Mouse (Mus musculus) left cerebral cortex, postnatal 4 days (tissue): ENCODE measurements around the gene Naa40. TPM values are rescaled to one million over a fixed set of nuclear protein-coding genes. Genes with fewer than 3 reads are reported as not detected.

Source experiments
- DNase-seq: peaks from one replicate; pipeline ENCODE4 v3.0.0-alpha.2; 2022
- intact Hi-C: fragments of 180-260 bp; cut with DNase I; formaldehyde crosslinking; loops from one replicate; pipeline ENCODE4 v1.15.1; 2025
- total RNA-seq, 2 experiments: library from RNA; stranded (reverse); gene quantifications; 2 replicates each; pipeline ENCODE4 v1.2.3; 2021

Gene Naa40
- 10 to 100 TPM; 45.6 to 49.9 TPM for total RNA-seq

GRCm38 (mm10) chr19:7240782-7241690 is at the start of gene Naa40:
Naa40 (minus strand) TSS chr19:7241183.
- intact Hi-C loops = no loop called here
- peak; percentile 96 for DNase-seq

DNA sequence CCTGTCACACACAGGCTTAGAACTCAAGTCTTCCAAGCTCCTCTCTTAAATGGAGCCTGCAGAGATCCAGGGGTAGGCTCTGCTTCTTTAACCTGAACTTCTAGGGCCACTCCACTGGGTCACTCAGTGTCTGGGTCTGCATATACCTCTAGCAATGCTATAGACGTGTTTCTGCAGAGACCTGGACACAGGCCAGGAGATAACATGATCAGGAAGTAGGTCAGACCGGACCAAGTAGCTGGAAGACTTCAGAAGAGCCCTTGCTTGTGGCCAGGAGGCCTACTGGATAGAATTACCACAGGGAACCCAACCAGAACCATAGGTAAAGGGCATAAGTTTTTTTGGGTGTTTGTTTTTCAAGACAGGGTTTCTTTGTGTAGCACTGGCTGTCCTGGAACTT is 48.8 kb upstream of the Naa40 start:
- DNase-seq = no peak
- intact Hi-C loops = no loop called here

DNA sequence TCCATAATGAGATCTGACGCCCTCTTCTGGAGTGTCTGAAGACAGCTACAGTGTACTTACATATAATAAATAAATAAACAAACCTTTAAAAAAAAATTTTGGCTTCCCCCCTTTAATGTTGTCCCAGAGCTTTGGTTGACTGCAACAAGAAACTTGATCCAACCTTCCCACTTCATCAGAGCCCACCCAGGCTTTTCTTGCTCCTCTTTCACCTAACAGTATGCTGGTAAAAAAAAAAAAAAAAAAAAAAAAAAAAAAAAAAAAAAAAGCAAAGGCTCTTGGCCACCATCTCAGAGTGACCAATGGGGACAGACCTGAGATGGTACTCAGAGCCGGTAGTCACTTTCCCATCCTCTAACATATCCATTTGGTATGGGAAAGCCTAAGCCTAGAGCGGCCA is 47.3 kb upstream of the Naa40 start:
- DNase-seq = no peak
- intact Hi-C loops = no loop called here

- no peak for DNase-seq
- intact Hi-C loops = no loop called here
Observed at GRCm38 (mm10) chr19:7286563-7287315, 45.8 kb upstream of the Naa40 start.

- DNase-seq = no peak
- intact Hi-C loops = no loop called here
Observed at GRCm38 (mm10) chr19:7280557-7281330, 39.8 kb upstream of the Naa40 start.

GRCm38 (mm10) chr19:7279114-7279513 is 38.1 kb upstream of the Naa40 start:
- DNase-seq = peak; percentile 69
- intact Hi-C loops = loop anchor here (5.0 kb wide), 1 partner anchor 58 kb away; no protein-coding TSS in a partner anchor

- no peak for DNase-seq
- intact Hi-C loops = loop anchor here (5.0 kb wide), 1 partner anchor 59 kb away; no protein-coding TSS in a partner anchor
Observed at GRCm38 (mm10) chr19:7278200-7278906, 37.4 kb upstream of the Naa40 start.

DNA sequence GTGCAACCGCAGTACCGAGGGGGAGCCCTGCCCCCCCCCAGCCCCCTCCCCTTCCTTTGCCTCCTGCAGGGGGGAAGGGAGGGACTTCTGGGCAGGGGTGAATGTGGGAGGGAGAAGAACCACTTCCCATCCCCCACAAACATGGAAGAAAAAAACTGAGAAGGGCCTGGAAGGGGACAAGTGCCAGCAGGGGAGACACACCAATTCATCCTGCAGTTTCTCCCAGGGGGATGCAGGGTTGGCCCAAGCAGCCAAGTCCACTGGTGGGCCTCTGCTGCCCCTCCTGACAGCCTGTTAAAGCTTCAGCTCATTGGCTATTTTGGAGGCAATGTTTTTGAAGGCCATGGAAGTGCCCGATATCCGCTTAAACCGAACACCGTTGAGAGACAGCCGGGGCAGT is 35.8 kb upstream of the Naa40 start:
- intact Hi-C loops = loop anchor here (5.0 kb wide), 1 partner anchor 61 kb away; no protein-coding TSS in a partner anchor
- DNase-seq = peak; percentile 64

DNA sequence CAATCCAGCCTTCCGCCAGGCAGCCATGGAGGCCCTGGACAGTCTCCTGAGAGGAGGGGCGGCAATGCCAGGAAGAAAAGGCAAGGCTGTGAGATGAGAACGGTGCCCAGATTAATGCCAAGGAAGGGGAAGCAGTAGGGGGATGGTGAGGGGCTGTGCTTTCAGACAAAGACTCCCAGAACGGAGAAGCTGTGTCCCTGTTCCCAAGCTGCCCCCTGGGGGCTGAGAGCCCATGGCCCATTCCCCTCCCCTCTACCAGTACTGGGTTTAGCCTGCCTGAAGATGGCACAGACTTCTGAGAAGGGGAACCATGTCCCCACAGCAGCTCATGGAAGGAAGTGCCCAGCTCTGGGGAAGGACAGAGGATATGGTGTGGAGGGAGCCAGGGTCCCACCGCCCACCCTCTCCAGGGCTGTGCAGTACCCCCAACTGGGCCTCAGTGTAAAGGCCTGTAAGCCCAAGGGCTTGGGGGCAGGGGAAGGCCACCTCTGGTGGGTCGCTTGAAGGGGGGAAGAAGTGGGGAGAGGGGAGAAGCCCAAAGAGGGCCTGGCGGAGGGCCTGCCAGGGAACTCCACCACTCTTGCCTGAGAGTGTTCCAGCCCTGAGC is 35.2 kb upstream of the Naa40 start:
- intact Hi-C loops = loop anchor here (5.0 kb wide), 1 partner anchor 61 kb away; no protein-coding TSS in a partner anchor
- peak; percentile 71 for DNase-seq

DNA sequence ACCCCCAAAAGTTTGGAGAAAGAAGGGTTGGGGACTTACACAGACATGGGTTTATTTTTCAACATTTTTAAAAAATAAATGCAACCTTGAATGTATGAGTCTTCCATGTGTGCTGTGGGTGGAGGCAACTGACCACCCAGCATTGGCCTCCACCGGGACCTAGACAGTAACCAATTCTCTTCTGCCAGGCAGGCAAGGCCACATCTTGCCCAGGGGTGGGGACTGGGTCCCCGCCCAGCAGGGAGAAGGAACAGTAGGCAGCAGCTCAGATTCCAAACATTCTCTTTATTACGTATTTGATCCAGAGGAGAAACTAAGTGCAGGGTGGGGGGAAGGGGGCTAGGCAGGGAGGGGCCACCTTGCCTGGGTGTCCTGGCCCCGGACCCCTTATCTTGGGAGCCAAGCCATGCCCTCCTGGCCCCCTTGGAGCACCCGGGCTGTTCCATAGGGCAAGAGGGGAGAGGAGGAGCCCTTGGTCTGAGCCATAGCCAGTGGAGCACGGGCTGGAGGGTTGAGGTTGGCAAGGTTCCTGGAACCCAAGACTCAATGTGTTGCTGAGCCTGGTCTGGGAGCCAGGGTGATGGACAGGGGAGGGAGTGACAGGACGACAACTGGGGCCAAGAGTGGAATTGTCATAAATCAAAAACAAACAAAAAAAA is 34.3 kb upstream of the Naa40 start:
- DNase-seq = peak; percentile 77
- intact Hi-C loops = loop anchor here (5.0 kb wide), 1 partner anchor 62 kb away; no protein-coding TSS in a partner anchor

GRCm38 (mm10) chr19:7274326-7274990 is 33.5 kb upstream of the Naa40 start:
- peak; percentile 90 for DNase-seq

DNA sequence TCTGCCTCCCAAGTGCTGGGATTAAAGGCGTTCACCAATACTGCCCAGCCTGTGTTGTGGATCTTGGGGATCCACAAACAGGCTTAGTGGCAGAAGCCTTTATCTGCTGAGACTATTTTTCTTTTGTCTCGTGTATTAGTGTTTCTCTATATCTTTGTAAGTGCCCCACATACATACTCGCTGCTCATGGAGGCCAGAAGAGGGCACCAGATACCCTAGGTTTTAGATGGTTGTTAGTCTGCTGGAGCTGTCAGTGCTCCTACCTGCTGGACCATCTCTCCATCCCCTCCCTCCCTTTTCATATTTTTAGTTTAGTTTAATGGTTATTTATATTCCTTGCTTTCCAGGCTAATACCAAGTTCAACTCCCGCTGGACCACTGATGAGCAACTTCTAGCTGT is 32.5 kb upstream of the Naa40 start:
- DNase-seq = no peak
- intact Hi-C loops = no loop called here

More at GRCm38 (mm10) chr19:7274326-7274990, 33.5 kb upstream of the Naa40 start:
- intact Hi-C loops = no loop called here

DNA sequence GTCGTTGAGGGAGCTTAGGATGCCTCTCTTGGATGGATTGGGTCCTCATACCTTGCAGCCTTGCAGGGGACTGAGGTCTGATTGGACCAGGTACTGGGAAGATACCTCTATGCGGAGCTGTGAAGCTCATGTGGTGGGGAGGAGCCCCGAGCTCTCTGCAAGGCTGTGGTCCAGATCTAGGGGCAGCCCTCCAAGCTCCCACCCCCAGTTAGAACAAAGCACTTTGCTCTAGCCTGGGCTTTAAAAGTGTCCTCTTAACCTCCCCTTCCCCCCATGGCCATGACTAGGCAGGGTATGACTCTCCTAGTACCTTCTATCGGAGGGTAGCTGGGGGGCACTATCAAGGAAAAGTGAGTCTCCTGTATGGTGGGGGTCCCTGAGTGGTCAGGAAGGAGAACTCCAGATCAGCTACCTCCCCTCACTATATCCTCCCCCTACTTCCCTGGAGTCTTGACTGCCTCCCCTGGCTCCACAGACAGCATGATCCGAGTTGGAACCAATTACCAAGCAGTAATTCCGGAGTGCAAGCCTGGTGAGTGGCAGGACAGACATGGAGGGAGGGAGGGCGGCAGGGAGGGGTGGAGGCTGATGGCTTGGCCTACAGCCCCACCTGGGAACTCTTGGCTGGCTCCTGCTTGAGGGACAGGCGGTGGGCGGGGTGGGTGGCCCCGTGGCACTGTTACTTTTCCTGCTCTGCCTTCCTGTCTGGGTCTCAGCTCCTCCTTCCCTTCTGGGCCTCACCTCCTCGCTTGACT is 28.5 kb upstream of the Naa40 start:
- DNase-seq = peak; percentile 88
- intact Hi-C loops = loop anchor here (5.0 kb wide), 1 partner anchor 73 kb away; the partner anchor contains the start of gene Mark2

DNA sequence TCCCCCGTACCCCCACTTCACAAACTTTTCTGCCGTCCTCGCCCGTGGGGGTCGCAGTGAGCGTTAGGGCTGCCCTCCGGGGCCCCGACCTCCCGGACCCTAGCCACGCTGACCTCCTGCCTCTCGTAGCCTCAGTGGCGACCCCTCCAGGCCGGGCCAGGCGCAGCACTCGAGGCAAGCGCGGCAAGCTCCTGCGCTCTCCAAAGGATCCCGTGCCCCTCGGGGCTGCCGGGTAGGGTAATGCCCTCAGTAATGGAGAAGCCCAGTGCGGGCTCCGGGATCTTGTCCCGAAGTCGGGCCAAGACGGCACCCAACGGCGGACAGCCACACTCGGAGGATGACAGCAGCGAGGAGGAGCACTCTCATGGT is 27.7 kb upstream of the Naa40 start:
- intact Hi-C loops = loop anchor here (5.0 kb wide), 1 partner anchor 74 kb away; the partner anchor contains the start of gene Mark2
- DNase-seq = peak; percentile 90

DNA sequence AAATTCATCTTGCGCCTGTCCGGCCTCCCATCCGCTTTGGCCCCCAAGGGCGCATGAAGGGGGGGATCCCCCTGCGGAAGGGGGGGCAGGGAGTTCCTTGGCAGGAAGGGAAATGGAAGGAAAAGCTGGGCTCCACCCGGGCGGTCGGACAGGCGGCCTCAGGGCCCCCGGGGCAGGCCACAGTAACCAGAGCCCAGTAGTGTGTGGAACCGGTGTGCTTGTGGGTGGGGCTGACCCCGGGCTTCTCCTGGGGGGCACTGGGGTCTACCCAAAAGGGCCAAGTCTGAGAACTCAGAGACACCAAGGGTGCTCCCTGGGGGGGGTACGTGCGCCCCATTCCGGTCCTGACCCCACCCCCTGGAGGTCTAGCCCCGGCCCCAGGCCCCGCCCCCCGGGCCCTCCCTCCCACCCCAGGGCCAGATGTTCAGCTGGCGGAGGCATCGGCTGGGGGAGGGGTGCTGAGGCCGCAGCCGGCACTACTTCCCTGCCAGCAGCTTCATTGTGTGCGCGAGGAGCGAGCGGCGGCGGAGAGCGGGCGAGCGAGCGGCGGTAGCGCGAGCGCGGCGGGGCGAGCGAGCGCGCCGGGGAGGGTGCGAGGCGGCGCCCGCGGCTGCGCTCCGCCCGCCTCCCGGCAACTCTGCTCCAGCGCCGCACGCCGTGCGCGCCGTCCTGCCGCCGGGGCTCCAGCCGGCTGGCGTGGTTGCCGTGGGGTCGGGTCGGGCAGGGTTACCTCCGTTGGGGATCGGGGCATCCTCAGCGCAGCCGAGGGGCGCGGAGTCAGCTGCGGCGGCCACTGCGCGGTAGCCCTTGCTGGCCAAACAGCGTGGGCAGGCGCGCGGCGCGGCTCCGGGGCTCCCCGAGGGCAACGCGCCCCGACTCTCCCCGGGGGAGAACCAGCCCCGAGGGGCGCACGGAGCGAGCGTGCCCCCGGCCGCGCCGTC is 27.1 kb upstream of the Naa40 start:
- intact Hi-C loops = loop anchor here (5.0 kb wide), 1 partner anchor 74 kb away; the partner anchor contains the start of gene Mark2
- DNase-seq = peak; percentile 91

- DNase-seq = peak; percentile 94
- intact Hi-C loops = loop anchor here (5.0 kb wide), 1 partner anchor 75 kb away; the partner anchor contains the start of gene Mark2
Observed at GRCm38 (mm10) chr19:7267091-7267741, 26.2 kb upstream of the Naa40 start, which contains the start of gene Rcor2. Rcor2 (plus strand) TSS chr19:7267325.
